Mouse (Mus musculus) gonadal fat pad, adult 2 months (tissue): ENCODE measurements at regions not wholly inside any gene's neighbourhood (a gene's known extent, or its start where the extent isn't known, plus 50 kb on each side); places are given as distances from the start of the nearest gene placed in this dataset.

Experiments used
- DNase-seq: peaks from one replicate; pipeline ENCODE4 v3.0.0-alpha.2; 2012; ENCODE audit warnings: low read depth

DNA sequence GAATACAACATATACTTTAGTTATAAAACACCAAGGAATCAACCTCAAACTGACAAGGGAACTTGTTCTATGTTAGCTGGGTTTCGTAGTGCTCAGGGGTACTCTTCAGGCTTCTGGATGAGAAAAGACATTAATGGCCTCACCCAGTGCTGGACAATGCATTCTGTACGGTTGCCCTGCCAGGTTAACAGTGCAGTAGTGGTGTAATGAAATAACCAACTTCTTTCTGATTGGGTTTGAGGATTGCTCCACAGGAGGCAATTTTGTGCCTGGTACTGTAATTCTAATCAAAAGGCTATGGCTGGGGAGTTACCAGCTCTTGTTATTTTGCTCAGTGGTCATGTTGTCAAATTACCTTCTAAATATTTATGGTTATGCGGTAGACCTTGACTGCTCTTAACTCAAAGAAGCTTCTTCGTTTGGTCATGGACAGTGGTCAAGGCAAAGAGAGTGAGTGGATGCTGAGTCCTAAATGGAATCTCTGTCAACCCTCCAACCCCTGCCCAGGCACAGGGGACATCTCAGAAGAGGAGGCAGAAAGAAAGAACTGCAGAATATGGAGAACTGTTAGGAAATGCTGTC lies 158.8 kb upstream of the B3gat2 start:
- DNase-seq: no peak

- no peak for DNase-seq
Measured at GRCm38 (mm10) chr1:23629366-23629765, 132.2 kb upstream of the B3gat2 start.

GRCm38 (mm10) chr1:23645093-23645492 lies 116.5 kb upstream of the B3gat2 start:
- no peak for DNase-seq

- DNase-seq: no peak
Measured at GRCm38 (mm10) chr1:23648875-23649506, 112.6 kb upstream of the B3gat2 start.

DNA sequence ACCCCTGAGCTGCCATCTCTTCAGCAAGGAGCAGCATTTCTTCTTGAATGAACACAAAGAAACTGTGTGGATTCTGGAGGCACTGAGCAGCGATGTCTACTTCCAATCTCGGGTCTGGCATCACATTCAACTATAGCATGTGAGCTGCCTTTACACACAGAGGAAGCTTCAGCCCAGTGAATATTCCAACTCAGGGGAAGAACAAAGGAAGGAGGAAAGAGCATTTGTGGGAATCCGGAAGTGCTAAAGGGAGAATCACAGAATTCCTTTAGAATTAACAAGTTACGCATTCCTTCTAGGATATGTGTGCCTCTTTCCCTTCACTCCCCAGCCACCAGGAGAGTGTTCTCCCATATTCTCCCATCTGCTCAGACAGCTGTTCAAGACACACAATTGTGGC lies 111.7 kb upstream of the B3gat2 start:
- no peak for DNase-seq

GRCm38 (mm10) chr1:23653628-23654027 lies 107.9 kb upstream of the B3gat2 start:
- no peak for DNase-seq

GRCm38 (mm10) chr1:23655768-23656167 lies 105.8 kb upstream of the B3gat2 start:
- no peak for DNase-seq

GRCm38 (mm10) chr1:23656302-23656701 lies 105.3 kb upstream of the B3gat2 start:
- no peak for DNase-seq

GRCm38 (mm10) chr1:23656718-23657117 lies 104.8 kb upstream of the B3gat2 start:
- DNase-seq: no peak

DNA sequence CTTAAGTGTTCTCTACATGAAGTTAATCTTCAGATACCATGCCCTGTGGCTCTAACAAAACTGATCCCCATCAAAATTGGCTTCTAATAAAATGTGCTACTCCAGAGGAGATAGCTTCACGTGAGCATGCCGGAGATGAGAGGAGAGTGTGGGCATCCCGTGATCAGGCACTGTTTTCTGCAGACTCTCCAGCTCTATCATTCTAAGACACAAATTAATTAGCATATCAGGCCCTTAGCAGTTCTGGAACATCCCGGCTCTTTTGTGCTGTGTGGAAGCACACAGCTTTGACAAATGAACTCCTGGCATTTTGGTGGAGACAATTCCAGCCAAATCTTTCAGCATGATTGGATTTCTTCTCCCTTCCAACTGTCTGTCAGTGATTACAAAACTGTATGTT lies 91.0 kb upstream of the B3gat2 start:
- DNase-seq: no peak

DNA sequence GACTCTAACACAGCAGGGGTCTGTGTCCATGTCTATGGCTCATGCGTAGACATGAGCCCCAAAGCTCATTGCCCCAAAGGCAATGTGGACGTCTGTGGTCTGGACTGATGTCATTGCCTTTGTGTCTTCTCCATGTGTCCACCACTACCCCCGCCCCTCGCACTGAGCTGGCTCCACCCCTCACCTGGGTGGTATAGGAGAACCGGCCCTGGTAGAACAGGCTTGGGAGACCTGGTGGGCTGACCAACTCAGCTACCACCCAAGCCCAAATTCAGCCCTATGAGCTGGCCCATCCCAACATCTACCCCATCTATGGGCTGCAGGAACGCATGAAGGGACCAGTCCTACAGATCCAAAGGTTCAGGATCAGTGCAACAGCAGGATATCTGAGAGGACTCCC lies 87.2 kb upstream of the B3gat2 start:
- DNase-seq: no peak

DNA sequence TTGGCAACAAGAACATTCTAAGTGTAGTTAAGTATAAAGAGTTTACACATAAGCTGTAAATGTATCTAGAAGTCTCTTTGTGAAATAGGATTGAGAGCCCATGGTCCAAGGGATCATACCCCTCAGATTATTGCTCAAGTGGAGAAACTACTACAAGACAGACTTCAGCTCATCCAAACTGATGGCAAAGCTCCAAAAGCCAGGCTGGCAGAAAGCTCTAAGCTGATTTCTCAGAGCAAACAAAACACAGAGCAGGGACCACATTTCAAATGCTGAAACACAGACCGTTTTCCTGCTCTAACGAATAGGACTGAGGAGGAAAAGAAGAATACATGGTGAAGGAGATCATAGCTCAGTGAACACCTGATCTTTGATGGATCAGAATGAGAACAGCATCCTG lies 85.3 kb upstream of the B3gat2 start:
- DNase-seq: no peak

DNA sequence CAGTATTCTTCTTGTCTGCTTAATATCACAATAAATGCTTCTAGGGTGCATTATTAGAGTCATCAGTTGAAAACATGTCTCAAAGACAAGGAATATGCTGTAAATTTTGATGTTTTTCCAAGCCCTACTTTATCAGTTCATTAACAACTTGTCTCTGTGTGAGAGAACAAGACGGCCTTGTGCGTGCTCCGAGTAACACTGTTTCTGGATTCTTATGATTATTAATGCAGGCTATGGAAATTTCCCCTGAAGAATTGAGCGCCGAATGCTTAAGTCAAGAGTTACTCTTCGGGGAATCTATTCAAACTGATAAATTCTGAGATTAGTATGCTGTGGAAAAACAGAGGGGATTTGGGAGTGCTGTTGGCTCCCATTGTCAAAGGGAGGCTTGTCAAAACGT lies 72.2 kb upstream of the B3gat2 start:
- DNase-seq: no peak

DNA sequence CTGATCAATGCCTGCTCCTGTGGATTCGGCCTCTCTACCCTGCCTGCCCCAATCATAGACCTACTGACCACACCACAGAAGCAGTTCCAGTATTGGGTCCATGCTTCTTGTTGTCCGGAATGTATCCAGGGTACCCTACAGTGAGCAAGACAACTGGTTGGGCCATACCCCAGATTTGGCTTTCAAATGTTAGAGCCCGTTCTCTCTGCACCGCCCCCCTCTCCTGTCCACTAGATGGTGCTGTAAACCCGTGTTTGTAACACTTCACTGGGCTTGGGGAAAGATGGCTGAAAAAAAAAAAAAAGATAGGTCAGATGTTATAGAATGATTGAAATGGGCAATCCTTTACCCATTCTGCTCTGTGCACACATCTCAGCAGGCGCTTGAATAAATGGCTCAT lies 56.1 kb upstream of the B3gat2 start:
- DNase-seq: no peak

- no peak for DNase-seq
Measured at GRCm38 (mm10) chr1:23706450-23706849, 55.1 kb upstream of the B3gat2 start.
